Mouse (Mus musculus) MN1 (cell line): ENCODE measurements at regions not wholly inside any gene's neighbourhood (a gene's known extent, or its start where the extent isn't known, plus 50 kb on each side); places are given as distances from the start of the nearest gene placed in this dataset.
"Not testable (repeated sequence)": the region's sequence is repeated elsewhere in the genome, so short reads cannot be mapped to it uniquely, and the experiment has no call there.

Experiments used
- DNase-seq: peaks from one replicate; pipeline ENCODE4 v3.0.0-alpha.2; 2016; ENCODE audit warnings: low spot score

GRCm38 (mm10) chr2:181930037-181930436 lies 60.9 kb upstream of the Gm14496 start:
- no peak for DNase-seq

- DNase-seq, result not testable (repeated sequence)
These were observed 60.4 kb upstream of the Gm14496 start for GRCm38 (mm10) chr2:181930538-181930937.

GRCm38 (mm10) chr2:181931077-181931815 lies 59.7 kb upstream of the Gm14496 start:
- peak; percentile 65 for DNase-seq

GRCm38 (mm10) chr2:181931918-181932605 lies 58.9 kb upstream of the Gm14496 start:
- DNase-seq, result peak; percentile 27
